Mouse (Mus musculus): Measurements from ENCODE around the gene Il1b.

The Il1b gene

GRCm38 (mm10) chr2:129368106-129368505, 2.8 kb downstream of the Il1b start:
- no peak for DNase-seq

- DNase-seq = no peak
Measured at GRCm38 (mm10) chr2:129367246-129367645, 3.7 kb downstream of the Il1b start.

DNA sequence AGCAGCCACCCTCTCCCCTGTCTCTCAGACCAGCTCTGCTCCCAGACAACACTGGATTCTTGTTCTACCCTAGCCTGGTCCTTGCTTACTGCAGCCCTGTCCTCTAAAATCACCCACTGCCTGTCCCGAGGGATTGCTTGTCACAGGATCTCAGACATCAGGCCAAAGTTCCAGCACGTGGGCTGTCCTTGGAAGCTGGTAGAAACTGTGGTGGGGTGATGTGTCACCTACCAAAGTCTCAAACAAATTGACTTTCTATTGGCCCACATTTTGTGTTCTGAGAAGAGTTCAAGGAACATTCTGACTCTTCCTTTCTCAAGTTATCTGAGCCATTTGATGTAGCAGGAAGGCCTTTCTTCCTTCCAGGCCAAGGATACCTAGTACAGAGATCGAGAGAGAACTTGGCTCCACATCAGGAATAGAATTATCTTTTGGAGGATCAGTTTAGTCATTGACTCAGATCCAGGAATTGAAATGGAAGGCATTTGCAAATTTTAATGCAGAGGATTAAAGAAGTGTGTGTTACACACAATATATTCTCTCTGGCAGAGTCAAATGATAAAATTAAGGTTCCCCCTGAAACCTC, 9.9 kb downstream of the Il1b start:
- DNase-seq = no peak

DNA sequence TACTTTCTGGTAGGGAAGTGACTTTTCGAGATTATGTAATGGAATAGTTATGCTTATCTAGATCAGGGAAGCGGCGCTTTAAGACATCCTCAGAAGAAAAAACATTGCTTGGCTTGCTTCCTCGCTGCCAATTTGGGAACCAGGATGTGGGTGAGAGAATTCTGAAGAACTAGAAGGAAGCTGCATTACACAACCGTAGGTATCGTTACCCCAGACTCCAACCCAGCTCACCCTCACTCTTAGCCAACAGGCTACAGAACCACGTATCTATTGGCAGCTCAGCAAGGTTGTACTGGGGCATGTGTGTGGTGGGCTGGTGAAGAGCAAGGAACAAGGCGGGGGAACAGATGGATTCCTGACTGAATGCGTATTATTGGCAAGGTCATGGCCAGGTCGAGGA, 10.7 kb downstream of the Il1b start:
- no peak for DNase-seq

DNA sequence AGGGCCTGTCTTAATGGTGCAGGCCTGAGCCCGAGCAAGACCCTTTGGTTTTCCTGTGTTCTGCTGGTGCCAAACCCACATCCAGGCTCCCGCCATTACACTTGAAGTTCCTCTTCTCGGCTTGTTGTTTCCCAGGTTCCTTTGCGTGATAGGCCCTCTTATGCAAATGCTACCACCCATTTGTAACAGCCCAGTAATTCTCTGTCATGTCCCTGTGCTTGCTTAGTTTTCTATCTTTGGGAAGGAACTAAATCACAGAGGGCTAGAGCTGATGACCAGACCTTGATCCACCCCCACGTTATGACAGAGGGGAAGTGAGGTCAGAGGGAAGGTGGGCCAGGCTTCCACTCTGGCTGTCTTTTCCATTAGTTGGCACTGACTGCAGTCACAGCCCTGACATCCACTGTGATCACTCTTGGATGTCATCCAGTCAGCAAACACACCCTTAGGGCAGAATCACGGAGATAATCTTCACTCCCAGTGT, 32.8 kb downstream of the Il1b start:
- DNase-seq = peak; percentile 15 to 27

DNA sequence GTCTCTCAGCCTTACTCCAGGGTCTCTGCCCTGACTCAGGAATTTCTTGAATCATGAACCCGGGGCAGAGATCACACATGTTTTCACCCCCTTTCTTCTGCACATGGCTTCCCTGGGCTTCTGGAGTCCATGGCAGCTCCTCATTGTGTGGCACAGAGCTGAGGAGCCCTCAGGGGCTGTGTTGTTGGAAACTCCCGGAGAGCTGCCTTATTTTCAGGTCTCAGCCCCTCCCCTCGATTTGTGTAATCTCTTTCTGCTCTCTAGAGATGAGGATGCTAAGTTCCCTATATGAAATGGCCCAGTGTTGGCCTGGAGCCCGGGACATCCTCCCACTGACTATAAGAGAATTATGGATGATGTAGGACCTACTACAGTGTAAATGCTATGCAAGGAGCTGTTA, 37.5 kb downstream of the Il1b start:
- no peak for DNase-seq

DNA sequence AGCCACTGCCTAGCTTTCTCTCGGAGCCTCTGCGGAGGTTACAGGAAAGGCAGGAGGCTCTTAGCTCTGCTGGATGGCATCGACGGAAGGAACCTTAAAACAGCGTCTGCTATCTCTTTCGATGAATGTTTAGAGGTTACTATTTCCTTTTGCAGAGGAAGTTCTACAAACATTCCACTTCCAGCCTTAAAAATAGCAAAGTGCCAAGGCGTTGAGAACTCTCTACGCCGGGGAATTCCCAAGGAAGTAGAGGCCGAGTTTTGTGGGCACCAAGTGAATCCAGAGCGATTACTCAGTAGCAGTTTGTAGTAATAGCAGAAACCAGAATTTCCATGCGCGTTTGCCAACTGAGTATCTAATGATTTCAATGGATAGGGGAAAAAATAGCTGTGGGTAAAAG, 40.4 kb downstream of the Il1b start:
- DNase-seq = no peak

- DNase-seq = no peak
Measured at GRCm38 (mm10) chr2:129330024-129330423, 40.9 kb downstream of the Il1b start.

GRCm38 (mm10) chr2:129328238-129328637, 42.7 kb downstream of the Il1b start:
- no peak for DNase-seq

GRCm38 (mm10) chr2:129324216-129324615, 46.7 kb downstream of the Il1b start:
- DNase-seq = no peak

GRCm38 (mm10) chr2:129322117-129322635, 48.8 kb downstream of the Il1b start:
- DNase-seq = no peak

DNA sequence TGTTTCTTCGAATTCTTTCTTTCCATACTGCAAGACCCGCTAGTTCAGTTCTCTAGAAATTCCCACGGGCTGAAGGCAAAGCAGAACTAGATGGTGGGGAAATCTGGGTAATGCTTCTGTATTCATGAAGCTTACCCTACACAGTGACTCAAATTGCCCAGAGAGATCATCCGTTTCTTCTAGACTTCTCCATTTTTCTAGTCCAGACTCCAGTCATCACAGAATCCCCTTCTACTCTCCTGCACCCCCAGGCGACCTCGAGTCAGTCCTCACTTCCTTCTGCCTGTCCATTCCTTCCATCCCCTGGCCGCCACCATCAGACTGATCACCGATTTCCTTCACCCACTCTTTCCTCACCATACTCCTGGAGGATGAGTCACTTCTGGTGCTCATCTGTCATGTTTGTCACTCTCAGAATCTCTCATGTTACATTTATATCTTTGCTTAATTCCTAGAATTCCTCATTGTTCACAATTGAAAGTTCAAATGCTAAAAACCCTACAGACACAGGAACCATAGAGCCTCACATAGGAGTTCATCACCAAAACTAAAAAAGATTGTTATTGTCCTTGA, 50.8 kb downstream of the Il1b start:
- DNase-seq = no peak

GRCm38 (mm10) chr2:129315831-129316230, 55.1 kb downstream of the Il1b start:
- no peak for DNase-seq

DNA sequence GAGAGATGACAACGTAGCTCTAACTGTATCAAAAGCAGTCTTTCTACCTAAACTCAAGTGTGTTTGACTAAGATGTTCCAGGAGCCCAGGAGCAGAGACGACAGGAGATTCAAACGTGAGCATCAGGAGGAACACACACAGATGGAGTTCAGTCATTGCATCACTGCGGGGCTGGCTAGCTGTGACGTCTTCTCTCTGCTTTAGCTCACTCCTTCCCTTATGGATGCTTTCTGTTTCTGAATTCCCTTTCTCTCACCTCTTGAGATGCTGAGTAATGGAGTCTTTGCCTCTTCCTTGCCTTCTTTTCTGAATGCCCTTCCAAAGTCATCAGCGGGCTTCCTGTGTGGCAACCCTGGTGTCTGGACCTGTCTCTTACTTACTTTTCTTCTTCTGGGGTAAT, 56.1 kb downstream of the Il1b start:
- DNase-seq = no peak

Measured in cerebellum, postnatal 10 days (tissue).